13 mouse cellular contexts compared by ENCODE assay signal in genomic region chr13:73433681-73434535, GRCm38 (mm10). TPM values are rescaled to one million over a fixed set of nuclear protein-coding genes. Genes with fewer than 3 reads are reported as not detected.
DNase-seq lines count a peak whose midpoint lies in the region; ATAC-seq lines count a peak whose summit lies in the region.
"Had no signal": no experiment of that assay in that cellular context is flagged by ENCODE, and none has a peak within 500 bp of the region (broad histone marks: within the 10 kb centered on the region; RNA-seq: fewer than 3 reads in every experiment).

No protein-coding gene starts in this region.

- peaks cover 2% of the 10 kb centered on the region; the same call in 1 of the 2 replicates for H3K36me3 ChIP-seq in erythroblast, embryonic 14.5 days (ENCODE audit: control insufficient read depth)
- H3K36me3 ChIP-seq: limb, embryonic 13.5 days; neural tube, embryonic 13.5 days had no signal

- ATAC-seq in CD4-positive, CD25-positive, alpha-beta regulatory T cell, adult 4 months = peak; percentile 28
- ATAC-seq in megakaryocyte, adult 5-6 weeks (ENCODE audit: poor library complexity, severe bottlenecking) = peak; percentile 88
- ATAC-seq: forebrain, embryonic 14.5 days had no signal

- peak; percentile 18 for DNase-seq in layer of hippocampus, adult 11-12 months (ENCODE audit: low spot score)
- DNase-seq in layer of hippocampus, adult 9-10 months (ENCODE audit: low spot score) = no peak
- DNase-seq in frontal cortex, postnatal 36 days (ENCODE audit: low spot score in 2 of 2) = no peak
- no peak for DNase-seq in adrenal gland, adult 18-20 months (ENCODE audit: low spot score in 2 of 2)
- DNase-seq in cerebellum, postnatal 36 days = no peak
- DNase-seq: kidney, adult 18-20 months; right cerebral cortex, postnatal 14 days had no signal

- H3K4me1 ChIP-seq in erythroblast, embryonic 14.5 days (ENCODE audit: control insufficient read depth) = peaks cover 82% of the 10 kb centered on the region
- H3K4me1 ChIP-seq: neural tube, embryonic 13.5 days had no signal

- H3K9me3 ChIP-seq in erythroblast, embryonic 14.5 days (ENCODE audit: control insufficient read depth, low read length) = no peaks in the 10 kb centered on the region
- H3K9me3 ChIP-seq: limb, embryonic 13.5 days; neural tube, embryonic 13.5 days had no signal

- peak overlapping the region; percentile 32 for H3K4me3 ChIP-seq in erythroblast, embryonic 14.5 days (replicated peaks)
- H3K4me3 ChIP-seq: limb, embryonic 13.5 days; neural tube, embryonic 13.5 days had no signal

- H3K27me3 ChIP-seq in erythroblast, embryonic 14.5 days (ENCODE audit: control insufficient read depth) = no peaks in the 10 kb centered on the region

RNA-seq across cellular contexts. Expression of gene Lpcat1, which starts 33.1 kb away (rescaled TPM):
- 10 to 100 TPM; 29.0 to 34.0 TPM for polyA plus RNA-seq in CD4-positive, CD25-positive, alpha-beta regulatory T cell, adult 4 months (2017; shearing (Covaris generic))
- 11.1 and 15.4 TPM in 2 replicates for polyA plus RNA-seq in erythroblast, embryonic 14.5 days (2012)
- 12.7 and 14.9 TPM in 2 replicates for total RNA-seq in megakaryocyte, adult 5-6 weeks (2015)
- total RNA-seq in megakaryocyte, adult 5-6 weeks (2017) = 23.5 and 23.6 TPM in 2 replicates
- total RNA-seq in adrenal gland, adult 18-20 months (2021) = 10 to 100 TPM; 11.7 to 14.0 TPM
